13 mouse cellular contexts compared by ENCODE assay signal in the genomic region with DNA sequence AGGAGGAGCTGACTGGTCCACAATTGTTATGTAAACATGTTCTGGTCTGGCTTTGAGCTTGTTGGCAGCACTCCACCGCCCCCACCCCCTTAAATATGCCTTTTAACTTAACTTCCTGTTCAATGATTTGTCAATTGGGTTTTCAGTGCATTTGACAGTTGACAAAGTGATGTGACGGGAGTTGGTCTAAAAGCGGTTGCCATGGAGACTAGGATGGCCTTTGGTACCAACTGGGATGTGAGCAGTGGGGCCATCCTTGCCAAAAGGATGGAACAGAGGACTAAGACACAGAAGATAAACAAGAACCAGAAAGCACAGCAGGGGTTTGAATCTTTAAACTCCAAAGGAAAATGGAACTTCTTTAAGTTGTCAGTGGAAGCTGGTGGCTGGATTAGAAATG.
"Had no signal": no experiment of that assay in that cellular context is flagged by ENCODE, and none has a peak within 500 bp of the region (broad histone marks: within the 10 kb centered on the region; RNA-seq: fewer than 3 reads in every experiment).

No protein-coding gene starts in this region.

- H3K4me1 ChIP-seq: liver, embryonic 15.5 days; stomach, embryonic 15.5 days had no signal

- H3K4me3 ChIP-seq: limb, embryonic 10.5 days; liver, embryonic 15.5 days; megakaryocyte, embryonic 14.5 days; midbrain, embryonic 13.5 days; stomach, embryonic 15.5 days had no signal

- H3K27ac ChIP-seq: limb, embryonic 10.5 days; liver, embryonic 15.5 days; macrophage; midbrain, embryonic 13.5 days; stomach, embryonic 15.5 days had no signal

- H3K4me2 ChIP-seq: liver, embryonic 11.5 days; liver, embryonic 15.5 days; midbrain, embryonic 13.5 days; stomach, embryonic 15.5 days had no signal

- H3K36me3 ChIP-seq: limb, embryonic 10.5 days; liver, embryonic 15.5 days; midbrain, embryonic 13.5 days; stomach, embryonic 15.5 days had no signal

- H3K9me3 ChIP-seq: limb, embryonic 10.5 days; liver, embryonic 15.5 days; megakaryocyte, embryonic 14.5 days; midbrain, embryonic 13.5 days; stomach, embryonic 15.5 days had no signal

- H3K27me3 ChIP-seq: liver, embryonic 15.5 days; megakaryocyte, embryonic 14.5 days; midbrain, embryonic 13.5 days; stomach, embryonic 15.5 days had no signal

- DNase-seq: kidney, adult 11 months; kidney, adult 9 months; lung, adult 2 months; right cerebral cortex, postnatal 14 days; thymus, adult 2 months; thymus, postnatal 25 days had no signal

- H3K9ac ChIP-seq: liver, embryonic 15.5 days; midbrain, embryonic 13.5 days; stomach, embryonic 15.5 days had no signal

- ATAC-seq: midbrain, embryonic 13.5 days had no signal
